Mouse (Mus musculus) CH12.LX (cell line): ENCODE results near the gene Cdkn2aipnl. TPM values are rescaled to one million over a fixed set of nuclear protein-coding genes. Genes with fewer than 3 reads are reported as not detected.

Source experiments
- DNase-seq: peaks from one replicate; pipeline ENCODE4 v3.0.0-alpha.2; 2013; ENCODE audit errors: extremely low read depth
- H3K27ac ChIP-seq: 2 replicates; pipeline ENCODE4 v1.5.1; 2012; ENCODE audit warnings: low read depth, mild to moderate bottlenecking, control low read depth, moderate library complexity; ENCODE audit not compliant: insufficient read depth
- H3K27me3 ChIP-seq: replicated peaks from 2 replicates; pipeline ENCODE3; 2012; ENCODE audit warnings: inconsistent platforms
- H3K36me3 ChIP-seq, 2 experiments: replicated peaks in 1 of 2; 2 replicates each; pipeline versions ENCODE3 to v1.6.1; 2012; ENCODE audit warnings: inconsistent platforms in 1 of 2, low read length in 1 of 2, mild to moderate bottlenecking in 1 of 2, mixed read lengths in 1 of 2, moderate library complexity in 1 of 2; ENCODE audit not compliant: control insufficient read depth in 1 of 2, insufficient read depth in 1 of 2
- H3K4me1 ChIP-seq, 2 experiments: 2 replicates each; pipeline ENCODE4 v1.6.1; 2012; ENCODE audit warnings: inconsistent platforms in 1 of 2, moderate library complexity in 1 of 2; ENCODE audit not compliant: insufficient read depth in 2 of 2, control insufficient read depth in 1 of 2
- H3K4me2 ChIP-seq: 2 replicates; pipeline ENCODE4 v1.6.1; 2012; ENCODE audit warnings: low read depth, mild to moderate bottlenecking, control low read depth; ENCODE audit not compliant: poor library complexity, insufficient read depth, severe bottlenecking
- H3K4me3 ChIP-seq, 3 experiments: fragments of 150-350 bp in 1 of 3; sonication (generic) in 1 of 3; replicated peaks in 1 of 3; 2 replicates each; pipeline versions ENCODE3 to v1.5.1; 2011 to 2012; ENCODE audit warnings: low read depth in 2 of 3, low read length in 2 of 3, mild to moderate bottlenecking in 2 of 3, moderate library complexity in 2 of 3, control low read depth in 1 of 3, improper control_type of control experiment in 1 of 3, inconsistent platforms in 1 of 3, mixed read lengths in 1 of 3; ENCODE audit not compliant: poor library complexity in 1 of 3
- H3K79me2 ChIP-seq: replicated peaks from 2 replicates; pipeline ENCODE4 v1.6.1; 2012; ENCODE audit warnings: mild to moderate bottlenecking, moderate library complexity; ENCODE audit not compliant: control insufficient read depth, poor library complexity, insufficient read depth, severe bottlenecking; ENCODE audit errors: extremely low read depth
- H3K9ac ChIP-seq: 2 replicates; pipeline ENCODE4 v1.6.1; 2012; ENCODE audit warnings: low read depth, mild to moderate bottlenecking, control low read depth, moderate library complexity; ENCODE audit not compliant: insufficient read depth
- H3K9me3 ChIP-seq: replicated peaks from 2 replicates; pipeline ENCODE3; 2012; ENCODE audit warnings: low read length, inconsistent platforms, mixed read lengths
- CTCF ChIP-seq, 2 experiments: IDR thresholded peaks in 1 of 2; conservative IDR thresholded peaks in 1 of 2; 2 replicates each; pipeline ENCODE4 v1.5.1; 2011 to 2012; ENCODE audit warnings: low read depth in 2 of 2, low read length in 2 of 2, improper control_type of control experiment in 1 of 2, inconsistent platforms in 1 of 2, mild to moderate bottlenecking in 1 of 2, moderate library complexity in 1 of 2
- EP300 ChIP-seq: IDR thresholded peaks from 2 replicates; pipeline ENCODE4 v1.6.1; 2011; ENCODE audit warnings: low read length, improper control_type of control experiment
- HCFC1 ChIP-seq: IDR thresholded peaks from 2 replicates; pipeline ENCODE4 v1.6.1; 2012; ENCODE audit warnings: low read depth, mild to moderate bottlenecking, inconsistent platforms, low read length, improper control_type of control experiment
- IRF4 ChIP-seq: IDR thresholded peaks from 2 replicates; pipeline ENCODE4 v1.6.1; 2014; ENCODE audit warnings: low read depth, mild to moderate bottlenecking, inconsistent platforms, low read length, improper control_type of control experiment
- JUND ChIP-seq: conservative IDR thresholded peaks from 2 replicates; pipeline ENCODE4 v1.6.1; 2011; ENCODE audit warnings: low read depth, low read length, improper control_type of control experiment
- KAT2A ChIP-seq: IDR thresholded peaks from 2 replicates; pipeline ENCODE4 v1.6.1; 2012; ENCODE audit warnings: low read length, improper control_type of control experiment, inconsistent platforms; ENCODE audit not compliant: insufficient replicate concordance
- MAFK ChIP-seq: IDR thresholded peaks from 2 replicates; pipeline ENCODE4 v1.6.1; 2011; ENCODE audit warnings: low read length, improper control_type of control experiment; ENCODE audit not compliant: insufficient replicate concordance
- MAX ChIP-seq: IDR thresholded peaks from 2 replicates; pipeline ENCODE4 v1.6.1; 2011; ENCODE audit warnings: low read length, improper control_type of control experiment
- MAZ ChIP-seq: IDR thresholded peaks from 2 replicates; pipeline ENCODE4 v1.6.1; 2012; ENCODE audit warnings: low read depth, mild to moderate bottlenecking, inconsistent platforms, low read length, improper control_type of control experiment, moderate library complexity
- MYC ChIP-seq: IDR thresholded peaks from 2 replicates; pipeline ENCODE4 v1.6.1; 2011; ENCODE audit warnings: low read depth, mild to moderate bottlenecking, improper control_type of control experiment, low read length
- NRF1 ChIP-seq: IDR thresholded peaks from 2 replicates; pipeline ENCODE4 v1.6.1; 2014; ENCODE audit warnings: low read depth, mild to moderate bottlenecking, inconsistent platforms, low read length, improper control_type of control experiment, moderate library complexity
- POLR2A ChIP-seq: IDR thresholded peaks from 2 replicates; pipeline ENCODE4 v1.6.1; 2011; ENCODE audit warnings: low read depth, mild to moderate bottlenecking, improper control_type of control experiment, low read length
- POLR2AphosphoS2 ChIP-seq: IDR thresholded peaks from 2 replicates; pipeline ENCODE4 v1.6.1; 2011; ENCODE audit warnings: low read depth, low read length, improper control_type of control experiment
- RAD21 ChIP-seq: IDR thresholded peaks from 2 replicates; pipeline ENCODE4 v1.6.1; 2011; ENCODE audit warnings: low read depth, mild to moderate bottlenecking, low read length, improper control_type of control experiment, moderate library complexity
- RCOR1 ChIP-seq: conservative IDR thresholded peaks from 2 replicates; pipeline ENCODE4 v1.6.1; 2012; ENCODE audit warnings: low read depth, mild to moderate bottlenecking, inconsistent platforms, low read length, improper control_type of control experiment
- SMC3 ChIP-seq: IDR thresholded peaks from 2 replicates; pipeline ENCODE4 v1.6.1; 2011; ENCODE audit warnings: low read depth, low read length, improper control_type of control experiment
- TBP ChIP-seq: conservative IDR thresholded peaks from 2 replicates; pipeline ENCODE4 v1.6.1; 2011; ENCODE audit warnings: low read depth, low read length, improper control_type of control experiment
- TCF12 ChIP-seq: IDR thresholded peaks from 2 replicates; pipeline ENCODE4 v1.6.1; 2014; ENCODE audit warnings: low read depth, mild to moderate bottlenecking, inconsistent platforms, low read length, improper control_type of control experiment
- USF1 ChIP-seq: IDR thresholded peaks from 2 replicates; pipeline ENCODE4 v1.6.1; 2014; ENCODE audit warnings: low read depth, mild to moderate bottlenecking, inconsistent platforms, low read length, improper control_type of control experiment
- ZC3H11A ChIP-seq: IDR thresholded peaks from 2 replicates; pipeline ENCODE4 v1.6.1; 2012; ENCODE audit warnings: low read depth, mild to moderate bottlenecking, inconsistent platforms, low read length, improper control_type of control experiment
- ZNF384 ChIP-seq: IDR thresholded peaks from 2 replicates; pipeline ENCODE4 v1.6.1; 2012; ENCODE audit warnings: low read depth, low read length, improper control_type of control experiment, inconsistent platforms
- dilution Hi-C: fragments of 300-500 bp; cut with MboI; formaldehyde crosslinking; loops from 2 replicates; pipeline ENCODE4 v1.14.3; 2020; ENCODE audit warnings: low sequenced_read_pairs; ENCODE audit not compliant: extremely low pct_unique_long_range_greater_than_20kb, extremely low pct_ligation_motif_present
- in situ Hi-C: fragments of 300-500 bp; cut with MboI; formaldehyde crosslinking; loops from 3 replicates; pipeline ENCODE4 v1.14.3; 2019; ENCODE audit warnings: low sequenced_read_pairs, low pct_ligation_motif_present, low pct_unique_long_range_greater_than_20kb, mixed read lengths
- polyA plus RNA-seq: library from polyadenylated mRNA; unstranded; fragments of >175 nt; gene quantifications from 2 replicates; pipeline ENCODE4 v1.2.1, GENCODE M21; 2012; ENCODE audit warnings: low read depth; ENCODE audit not compliant: insufficient read length
- total RNA-seq, 2 experiments: library from RNA; depleted of rRNA; stranded (reverse); fragments of 300-350 nt in 1 of 2; fragments of >200 nt in 1 of 2; gene quantifications; 2 replicates each; pipeline ENCODE4 v1.2.3; 2012 to 2014

The Cdkn2aipnl gene
- total and polyA plus RNA-seq, 3 experiments, result 170 to 256 (median 200) TPM

- TF ChIP-seq SMC3 (no peak), TBP (no peak), POLR2A (no peak), MAFK (no peak), KAT2A (no peak), CTCF (conservative IDR thresholded peaks at IDR 0.05 in 1 of 2, IDR thresholded peaks at IDR 0.05 in 1 of 2; ENCODE audit: low read depth in 2 of 2, low read length in 2 of 2) (no peak), EP300 (no peak), NRF1 (no peak)
- no peak overlapping the region for H3K4me3 ChIP-seq
- dilution Hi-C loops (no loop called here), in situ Hi-C loops (loop anchor here (5.0 to 10.0 kb wide), 2 partner anchors 90 to 137 kb away; no protein-coding TSS in a partner anchor)
- H3K4me1 ChIP-seq, result peaks cover 10 to 35% of the 10 kb centered on the region in 2 experiments
- no peaks in the 10 kb centered on the region for H3K79me2 ChIP-seq
- no peak overlapping the region for H3K27ac ChIP-seq
- H3K4me2 ChIP-seq, result no peak overlapping the region
- peaks cover 12% of the 10 kb centered on the region for H3K9me3 ChIP-seq
- H3K36me3 ChIP-seq, result no peaks in the 10 kb centered on the region
- DNase-seq, result no peak
- H3K27me3 ChIP-seq, result no peaks in the 10 kb centered on the region
- no peak overlapping the region for H3K9ac ChIP-seq
Measured at GRCm38 (mm10) chr11:51962277-51962676, 5.2 kb upstream of the Cdkn2aipnl start.

GRCm38 (mm10) chr11:51966651-51967050 lies 810 bp upstream of the Cdkn2aipnl start:
- in situ Hi-C loops (loop anchor here (10.0 kb wide), 1 partner anchor 142 kb away; no protein-coding TSS in a partner anchor), dilution Hi-C loops (no loop called here)
- Histone ChIP-seq H3K4me3 (no peak overlapping the region), H3K79me2 (peaks cover 25% of the 10 kb centered on the region), H3K36me3 (peaks cover 20 to 26% of the 10 kb centered on the region in 2 experiments), H3K27me3 (no peaks in the 10 kb centered on the region), H3K9ac (no peak overlapping the region), H3K9me3 (peaks cover 1% of the 10 kb centered on the region), H3K4me1 (peaks cover 5 to 35% of the 10 kb centered on the region in 2 experiments; a peak in 3 of 4 replicates), H3K4me2 (no peak overlapping the region), H3K27ac (no peak overlapping the region)
- no peak for DNase-seq
- TF ChIP-seq MAZ (no peak), HCFC1 (no peak), KAT2A (no peak), MAX (no peak), MAFK (no peak), MYC (no peak), RCOR1 (no peak), CTCF (conservative IDR thresholded peaks at IDR 0.05 in 1 of 2, IDR thresholded peaks at IDR 0.05 in 1 of 2; ENCODE audit: low read depth in 2 of 2, low read length in 2 of 2) (no peak), POLR2AphosphoS2 (no peak), ZNF384 (no peak), JUND (no peak), TCF12 (no peak), RAD21 (no peak), SMC3 (no peak), IRF4 (no peak), USF1 (no peak), NRF1 (no peak), ZC3H11A (no peak)
